Mouse (Mus musculus) leukemia stem cell, adult 10-12 weeks (primary cell): Measurements from ENCODE around the gene Cngb1. TPM values are rescaled to one million over a fixed set of nuclear protein-coding genes. Genes with fewer than 3 reads are reported as not detected.

Experiments
- polyA plus RNA-seq: library from polyadenylated mRNA; stranded (reverse); fragments of >175 nt; gene quantifications from 2 replicates; pipeline ENCODE4 v1.2.3, GENCODE M21; 2012; ENCODE audit warnings: low replicate concordance

The Cngb1 gene
- not detected in 2 replicates for polyA plus RNA-seq

GRCm38 (mm10) chr8:95306431-95306830, at the start of gene Cngb1:
Cngb1 (minus strand) TSS chr8:95306585.

GRCm38 (mm10) chr8:95352151-95352870, 45.9 kb upstream of the Cngb1 start, which contains the start of gene Mmp15:
Mmp15 (plus strand) TSS chr8:95352268.

GRCm38 (mm10) chr8:95331720-95332436, 25.5 kb upstream of the Cngb1 start, which contains the start of the genes Zfp319 and Usb1:
Zfp319 (minus strand) TSS chr8:95331950.
Usb1 (plus strand) TSS chr8:95332284.

GRCm38 (mm10) chr8:95310342-95310970, 4.1 kb upstream of the Cngb1 start, which contains the start of gene Tepp:
Tepp (plus strand) TSS chr8:95310566.

GRCm38 (mm10) chr8:95202649-95203275, 103.6 kb downstream of the Cngb1 start, which contains the start of gene Kifc3:
Kifc3 (minus strand) TSS chr8:95202812.

Other genes starting within 250 kb of the Cngb1 start
- gene Katnb1, start 225.4 kb downstream of the Cngb1 start, polyA plus RNA-seq: 22.5 and 28.5 TPM in 2 replicates
- gene Kifc3, start 103.8 kb downstream of the Cngb1 start, polyA plus RNA-seq: 2.2 and 2.8 TPM in 2 replicates
- not detected in 2 replicates for gene Tepp, start 4.0 kb upstream of the Cngb1 start, polyA plus RNA-seq
- gene Zfp319, start 25.4 kb upstream of the Cngb1 start, polyA plus RNA-seq: 5.1 and 5.3 TPM in 2 replicates
- 9.7 and 20.6 TPM in 2 replicates for gene Usb1, start 25.7 kb upstream of the Cngb1 start, polyA plus RNA-seq
- 0.60 and 0.65 TPM in 2 replicates for gene Mmp15, start 45.7 kb upstream of the Cngb1 start, polyA plus RNA-seq
- gene Cfap20, start 128.3 kb upstream of the Cngb1 start, polyA plus RNA-seq: 32.1 and 32.2 TPM in 2 replicates
- gene Csnk2a2, start 183.5 kb upstream of the Cngb1 start, polyA plus RNA-seq: 20.2 and 41.4 TPM in 2 replicates
- not detected in 2 replicates for gene Ccdc113, start 227.5 kb upstream of the Cngb1 start, polyA plus RNA-seq